16 mouse cellular contexts compared by ENCODE assay signal in genomic region chr11:5887250-5887649, GRCm38 (mm10). TPM values are rescaled to one million over a fixed set of nuclear protein-coding genes. Genes with fewer than 3 reads are reported as not detected.
DNase-seq lines count a peak whose midpoint lies in the region; ATAC-seq and TF ChIP-seq lines count a peak whose summit lies in the region.
"Had no signal": no experiment of that assay in that cellular context is flagged by ENCODE, and none has a peak within 500 bp of the region (broad histone marks: within the 10 kb centered on the region; RNA-seq: fewer than 3 reads in every experiment).

No protein-coding gene starts in this region.

- ATAC-seq in forebrain, postnatal 0 days: no peak
- 0 out of 2 replicates have a peak, but pooled peaks have one; percentile 48 for ATAC-seq in midbrain, embryonic 11.5 days (ENCODE audit: low FRiP score)
- no peak for ATAC-seq in midbrain, embryonic 15.5 days (replicated peaks)
- no peak for ATAC-seq in hindbrain, embryonic 14.5 days (ENCODE audit: low FRiP score)
- no peak for ATAC-seq in intestine, postnatal 0 days
- ATAC-seq in CD4-positive, CD25-positive, alpha-beta regulatory T cell, adult 4 months: no peak
- ATAC-seq: inflammation-experienced regulatory T-cells, adult 6 months had no signal

- no peak overlapping the region for H3K4me2 ChIP-seq in forebrain, postnatal 0 days (ENCODE audit: low read depth)
- H3K4me2 ChIP-seq in midbrain, embryonic 11.5 days: no peak overlapping the region
- H3K4me2 ChIP-seq in midbrain, embryonic 15.5 days: no peak overlapping the region
- H3K4me2 ChIP-seq in hindbrain, embryonic 14.5 days (replicated peaks): no peak overlapping the region
- H3K4me2 ChIP-seq in intestine, postnatal 0 days (replicated peaks; ENCODE audit: low read depth): no peak overlapping the region
- H3K4me2 ChIP-seq: liver, embryonic 13.5 days had no signal

- peak overlapping the region; percentile 70 for H3K27ac ChIP-seq in forebrain, embryonic 10.5 days
- H3K27ac ChIP-seq in forebrain, postnatal 0 days (ENCODE audit: low read depth, low read length): no peak overlapping the region
- H3K27ac ChIP-seq in midbrain, embryonic 11.5 days (ENCODE audit: low read depth, low read length): peak overlapping the region; percentile 40
- no peak overlapping the region for H3K27ac ChIP-seq in midbrain, embryonic 15.5 days
- H3K27ac ChIP-seq in hindbrain, embryonic 14.5 days: 0 out of 2 replicates have a peak overlapping the region, but pooled peaks have one; percentile 23
- no peak overlapping the region for H3K27ac ChIP-seq in intestine, postnatal 0 days (ENCODE audit: low read depth, low read length)
- H3K27ac ChIP-seq: liver, embryonic 13.5 days had no signal

- no peak for DNase-seq in forebrain, embryonic 10.5 days (ENCODE audit: extremely low spot score, low spot score)
- no peak for DNase-seq in forebrain, postnatal 0 days
- no peak for DNase-seq in midbrain, embryonic 11.5 days (ENCODE audit: low spot score, missing footprints)
- DNase-seq in hindbrain, embryonic 14.5 days (ENCODE audit: low spot score): no peak
- no peak for DNase-seq in adrenal gland, adult 8-10 months
- DNase-seq: gastrocnemius, postnatal 10 days; kidney, postnatal 14 days; liver, embryonic 13.5 days; lung, postnatal 36 days had no signal

- H3K4me3 ChIP-seq in forebrain, embryonic 10.5 days: no peak overlapping the region
- H3K4me3 ChIP-seq in forebrain, postnatal 0 days (ENCODE audit: low read depth, low read length): no peak overlapping the region
- H3K4me3 ChIP-seq in midbrain, embryonic 11.5 days (ENCODE audit: low read depth, low read length): no peak overlapping the region
- H3K4me3 ChIP-seq in midbrain, embryonic 15.5 days: no peak overlapping the region
- H3K4me3 ChIP-seq in hindbrain, embryonic 14.5 days (replicated peaks; ENCODE audit: low read length): no peak overlapping the region
- H3K4me3 ChIP-seq in intestine, postnatal 0 days (ENCODE audit: low read depth, low read length): no peak overlapping the region
- H3K4me3 ChIP-seq: liver, embryonic 13.5 days; myocyte had no signal

- H3K27me3 ChIP-seq in forebrain, embryonic 10.5 days (ENCODE audit: poor library complexity, severe bottlenecking): no peaks in the 10 kb centered on the region
- H3K27me3 ChIP-seq in forebrain, postnatal 0 days (ENCODE audit: insufficient read depth, low read length): no peaks in the 10 kb centered on the region
- H3K27me3 ChIP-seq in midbrain, embryonic 11.5 days (ENCODE audit: control insufficient read depth, insufficient read depth, low read length): no peaks in the 10 kb centered on the region
- H3K27me3 ChIP-seq in midbrain, embryonic 15.5 days (replicated peaks): no peaks in the 10 kb centered on the region
- no peaks in the 10 kb centered on the region for H3K27me3 ChIP-seq in hindbrain, embryonic 14.5 days (ENCODE audit: control insufficient read depth, insufficient read depth, low read length)
- H3K27me3 ChIP-seq in intestine, postnatal 0 days (replicated peaks; ENCODE audit: control insufficient read depth, insufficient read depth, low read length): no peaks in the 10 kb centered on the region
- H3K27me3 ChIP-seq: liver, embryonic 13.5 days had no signal

- no peaks in the 10 kb centered on the region for H3K9me3 ChIP-seq in forebrain, embryonic 10.5 days
- H3K9me3 ChIP-seq in forebrain, postnatal 0 days (ENCODE audit: low read length): no peaks in the 10 kb centered on the region
- H3K9me3 ChIP-seq in midbrain, embryonic 11.5 days (ENCODE audit: control insufficient read depth, low read length): no peaks in the 10 kb centered on the region
- no peaks in the 10 kb centered on the region for H3K9me3 ChIP-seq in midbrain, embryonic 15.5 days
- no peaks in the 10 kb centered on the region for H3K9me3 ChIP-seq in hindbrain, embryonic 14.5 days (ENCODE audit: control insufficient read depth, low read length)
- no peaks in the 10 kb centered on the region for H3K9me3 ChIP-seq in intestine, postnatal 0 days (ENCODE audit: control insufficient read depth)
- H3K9me3 ChIP-seq: liver, embryonic 13.5 days had no signal

- no peak for TF ChIP-seq CTCF in forebrain, postnatal 0 days (IDR thresholded peaks at IDR 0.05; ENCODE audit: low read depth)
- no peak for TF ChIP-seq CTCF in intestine, postnatal 0 days (IDR thresholded peaks at IDR 0.05; ENCODE audit: low read depth)

- WGBS in forebrain, embryonic 10.5 days: 29% methylated on average over 5 of the region's 5 CpGs
- WGBS in forebrain, postnatal 0 days: 17% methylated on average over 5 of the region's 5 CpGs
- WGBS in midbrain, embryonic 11.5 days: 17% methylated on average over 5 of the region's 5 CpGs
- 21% methylated on average over 5 of the region's 5 CpGs for WGBS in midbrain, embryonic 15.5 days
- WGBS in hindbrain, embryonic 14.5 days: 11% methylated on average over 5 of the region's 5 CpGs
- WGBS in intestine, postnatal 0 days: 75% methylated on average over 5 of the region's 5 CpGs

- H3K36me3 ChIP-seq in forebrain, embryonic 10.5 days (replicated peaks): no peaks in the 10 kb centered on the region
- no peaks in the 10 kb centered on the region for H3K36me3 ChIP-seq in forebrain, postnatal 0 days (ENCODE audit: insufficient read depth)
- no peaks in the 10 kb centered on the region for H3K36me3 ChIP-seq in midbrain, embryonic 11.5 days (ENCODE audit: control insufficient read depth, insufficient read depth, low read length)
- no peaks in the 10 kb centered on the region for H3K36me3 ChIP-seq in midbrain, embryonic 15.5 days (replicated peaks)
- no peaks in the 10 kb centered on the region for H3K36me3 ChIP-seq in hindbrain, embryonic 14.5 days (replicated peaks; ENCODE audit: control insufficient read depth, insufficient read depth)
- no peaks in the 10 kb centered on the region for H3K36me3 ChIP-seq in intestine, postnatal 0 days (ENCODE audit: control insufficient read depth, insufficient read depth)
- H3K36me3 ChIP-seq: liver, embryonic 13.5 days had no signal

- H3K4me1 ChIP-seq in forebrain, embryonic 10.5 days: peaks cover 48% of the 10 kb centered on the region
- H3K4me1 ChIP-seq in forebrain, postnatal 0 days (ENCODE audit: insufficient read depth): no peaks in the 10 kb centered on the region
- peaks cover 7% of the 10 kb centered on the region for H3K4me1 ChIP-seq in midbrain, embryonic 11.5 days (ENCODE audit: control insufficient read depth, insufficient read depth, low read length)
- H3K4me1 ChIP-seq in midbrain, embryonic 15.5 days: peaks cover 7% of the 10 kb centered on the region
- peaks cover 2% of the 10 kb centered on the region; the same call in 1 of the 2 replicates for H3K4me1 ChIP-seq in hindbrain, embryonic 14.5 days (replicated peaks; ENCODE audit: control insufficient read depth, insufficient read depth, low read length)
- H3K4me1 ChIP-seq in intestine, postnatal 0 days (replicated peaks; ENCODE audit: control insufficient read depth, insufficient read depth, low read length): no peaks in the 10 kb centered on the region; the same call in 1 of the 2 replicates

- H3K9ac ChIP-seq in forebrain, postnatal 0 days: no peak overlapping the region
- peak overlapping the region; percentile 38; the same call in 1 of the 2 replicates for H3K9ac ChIP-seq in midbrain, embryonic 11.5 days (ENCODE audit: low read length)
- no peak overlapping the region for H3K9ac ChIP-seq in midbrain, embryonic 15.5 days
- H3K9ac ChIP-seq in hindbrain, embryonic 14.5 days: no peak overlapping the region
- H3K9ac ChIP-seq in intestine, postnatal 0 days (ENCODE audit: low read depth, low read length): no peak overlapping the region
- H3K9ac ChIP-seq: liver, embryonic 13.5 days had no signal

RNA-seq across cellular contexts. Expression of gene Pold2, which starts 9.2 kb away (rescaled TPM):
- 158 and 163 TPM in 2 replicates for polyA plus RNA-seq in forebrain, embryonic 10.5 days (2016; fragmentation: Nextera tagmentation; extraction: Ambion mirVana)
- 20.4 and 29.0 TPM in 2 replicates for total RNA-seq in forebrain, postnatal 0 days (2014; rRNA removed)
- polyA plus RNA-seq in forebrain, postnatal 0 days (2015; fragmentation: Nextera tagmentation; extraction: Ambion mirVana): 48.0 and 51.3 TPM in 2 replicates
- polyA plus RNA-seq in midbrain, embryonic 11.5 days (2014; fragmentation: Nextera tagmentation; extraction: Ambion mirVana): 83.8 and 97.4 TPM in 2 replicates
- polyA plus RNA-seq in midbrain, embryonic 15.5 days (2015; fragmentation: Nextera tagmentation; extraction: Ambion mirVana): 51.0 and 59.6 TPM in 2 replicates
- polyA plus RNA-seq in hindbrain, embryonic 14.5 days (2014; fragmentation: Nextera tagmentation; extraction: Ambion mirVana): 46.8 and 51.5 TPM in 2 replicates
- polyA plus RNA-seq in intestine, postnatal 0 days (2015; fragmentation: Nextera tagmentation; extraction: Ambion mirVana): 32.3 and 32.7 TPM in 2 replicates
- 10 to 100 TPM; 39.6 to 67.0 (median 51.5) TPM for total RNA-seq in adrenal gland, adult 8-10 months (2022)
- polyA plus RNA-seq in CD4-positive, CD25-positive, alpha-beta regulatory T cell, adult 4 months (2017; shearing (Covaris generic)): 10 to 100 TPM; 29.7 to 67.2 TPM

RNA-seq across cellular contexts. Expression of gene Myl7, which starts 11.3 kb away (rescaled TPM):
- polyA plus RNA-seq in forebrain, embryonic 10.5 days (2016; fragmentation: Nextera tagmentation; extraction: Ambion mirVana): 2.6 and 3.1 TPM in 2 replicates
- not detected in 2 replicates for total RNA-seq in forebrain, postnatal 0 days (2014; rRNA removed)
- not detected in 2 replicates for polyA plus RNA-seq in forebrain, postnatal 0 days (2015; fragmentation: Nextera tagmentation; extraction: Ambion mirVana)
- polyA plus RNA-seq in midbrain, embryonic 11.5 days (2014; fragmentation: Nextera tagmentation; extraction: Ambion mirVana): 0.59 and 0.92 TPM in 2 replicates
- 1.6 TPM in 1 of 2 replicates, not detected in the other for polyA plus RNA-seq in midbrain, embryonic 15.5 days (2015; fragmentation: Nextera tagmentation; extraction: Ambion mirVana)
- not detected in 2 replicates for polyA plus RNA-seq in hindbrain, embryonic 14.5 days (2014; fragmentation: Nextera tagmentation; extraction: Ambion mirVana)
- polyA plus RNA-seq in intestine, postnatal 0 days (2015; fragmentation: Nextera tagmentation; extraction: Ambion mirVana): 20.9 and 22.7 TPM in 2 replicates
- total RNA-seq in adrenal gland, adult 8-10 months (2022): under 1 TPM in 1 of 4 experiments, not detected in 3; 0.73 TPM
- not detected for polyA plus RNA-seq in CD4-positive, CD25-positive, alpha-beta regulatory T cell, adult 4 months (2017; shearing (Covaris generic))
- total RNA-seq: adrenal gland, adult 18-20 months; gastrocnemius, postnatal 10 days; left cerebral cortex, adult 8-10 months had no signal
- polyA plus RNA-seq: inflammation-experienced regulatory T-cells, adult 6 months; myocyte had no signal

RNA-seq across cellular contexts. Expression of gene Aebp1, which starts 25.5 kb away (rescaled TPM):
- polyA plus RNA-seq in forebrain, embryonic 10.5 days (2016; fragmentation: Nextera tagmentation; extraction: Ambion mirVana): 8.0 and 8.8 TPM in 2 replicates
- total RNA-seq in forebrain, postnatal 0 days (2014; rRNA removed): 9.8 and 14.9 TPM in 2 replicates
- polyA plus RNA-seq in forebrain, postnatal 0 days (2015; fragmentation: Nextera tagmentation; extraction: Ambion mirVana): 15.9 and 19.8 TPM in 2 replicates
- polyA plus RNA-seq in midbrain, embryonic 11.5 days (2014; fragmentation: Nextera tagmentation; extraction: Ambion mirVana): 15.0 and 15.8 TPM in 2 replicates
- 21.9 and 27.7 TPM in 2 replicates for polyA plus RNA-seq in midbrain, embryonic 15.5 days (2015; fragmentation: Nextera tagmentation; extraction: Ambion mirVana)
- 19.7 and 24.4 TPM in 2 replicates for polyA plus RNA-seq in hindbrain, embryonic 14.5 days (2014; fragmentation: Nextera tagmentation; extraction: Ambion mirVana)
- 15.0 and 15.8 TPM in 2 replicates for polyA plus RNA-seq in intestine, postnatal 0 days (2015; fragmentation: Nextera tagmentation; extraction: Ambion mirVana)
- total RNA-seq in adrenal gland, adult 8-10 months (2022): 100 to 1,000 TPM; 443 to 768 (median 514) TPM
- polyA plus RNA-seq in CD4-positive, CD25-positive, alpha-beta regulatory T cell, adult 4 months (2017; shearing (Covaris generic)): under 1 TPM; 0.35 to 0.51 TPM

RNA-seq across cellular contexts. Expression of gene Polm, which starts 49.4 kb away (rescaled TPM):
- polyA plus RNA-seq in forebrain, embryonic 10.5 days (2016; fragmentation: Nextera tagmentation; extraction: Ambion mirVana): 10.1 and 10.6 TPM in 2 replicates
- 7.5 and 9.7 TPM in 2 replicates for total RNA-seq in forebrain, postnatal 0 days (2014; rRNA removed)
- polyA plus RNA-seq in forebrain, postnatal 0 days (2015; fragmentation: Nextera tagmentation; extraction: Ambion mirVana): 4.6 and 6.0 TPM in 2 replicates
- polyA plus RNA-seq in midbrain, embryonic 11.5 days (2014; fragmentation: Nextera tagmentation; extraction: Ambion mirVana): 7.1 and 7.3 TPM in 2 replicates
- polyA plus RNA-seq in midbrain, embryonic 15.5 days (2015; fragmentation: Nextera tagmentation; extraction: Ambion mirVana): 8.4 and 8.8 TPM in 2 replicates
- 4.7 TPM in 2 replicates for polyA plus RNA-seq in hindbrain, embryonic 14.5 days (2014; fragmentation: Nextera tagmentation; extraction: Ambion mirVana)
- polyA plus RNA-seq in intestine, postnatal 0 days (2015; fragmentation: Nextera tagmentation; extraction: Ambion mirVana): 9.0 and 9.2 TPM in 2 replicates
- total RNA-seq in adrenal gland, adult 8-10 months (2022): 10 to 100 TPM in 2 of 4 experiments, 1 to 10 TPM in 2; 8.0 to 14.7 (median 11.5) TPM
- 10 to 100 TPM; 17.2 to 37.5 TPM for polyA plus RNA-seq in CD4-positive, CD25-positive, alpha-beta regulatory T cell, adult 4 months (2017; shearing (Covaris generic))

Comparison
In these comparisons a context has a peak if more than half of its experiments do, and no peak if none do; other contexts are left out.
1. H3K27ac ChIP-seq: peak in forebrain, embryonic 10.5 days (single experiment), midbrain, embryonic 11.5 days (single experiment) and hindbrain, embryonic 14.5 days (single experiment); none in forebrain, postnatal 0 days (single experiment), midbrain, embryonic 15.5 days (single experiment) and intestine, postnatal 0 days (single experiment).